Mouse (Mus musculus) CH12.LX (cell line): ENCODE data around the gene Ssbp4. TPM values are rescaled to one million over a fixed set of nuclear protein-coding genes. Genes with fewer than 3 reads are reported as not detected.
A peak's percentile ranks its signal among the peaks of the same experiment; 100 is the strongest.

Source experiments
- DNase-seq: peaks from one replicate; pipeline ENCODE4 v3.0.0-alpha.2; 2013; ENCODE audit errors: extremely low read depth
- H3K27ac ChIP-seq: 2 replicates; pipeline ENCODE4 v1.5.1; 2012; ENCODE audit warnings: low read depth, mild to moderate bottlenecking, control low read depth, moderate library complexity; ENCODE audit not compliant: insufficient read depth
- H3K27me3 ChIP-seq: replicated peaks from 2 replicates; pipeline ENCODE3; 2012; ENCODE audit warnings: inconsistent platforms
- H3K36me3 ChIP-seq, 2 experiments: replicated peaks in 1 of 2; 2 replicates each; pipeline versions ENCODE3 to v1.6.1; 2012; ENCODE audit warnings: inconsistent platforms in 1 of 2, low read length in 1 of 2, mild to moderate bottlenecking in 1 of 2, mixed read lengths in 1 of 2, moderate library complexity in 1 of 2; ENCODE audit not compliant: control insufficient read depth in 1 of 2, insufficient read depth in 1 of 2
- H3K4me1 ChIP-seq, 2 experiments: 2 replicates each; pipeline ENCODE4 v1.6.1; 2012; ENCODE audit warnings: inconsistent platforms in 1 of 2, moderate library complexity in 1 of 2; ENCODE audit not compliant: insufficient read depth in 2 of 2, control insufficient read depth in 1 of 2
- H3K4me2 ChIP-seq: 2 replicates; pipeline ENCODE4 v1.6.1; 2012; ENCODE audit warnings: low read depth, mild to moderate bottlenecking, control low read depth; ENCODE audit not compliant: poor library complexity, insufficient read depth, severe bottlenecking
- H3K4me3 ChIP-seq, 3 experiments: fragments of 150-350 bp in 1 of 3; sonication (generic) in 1 of 3; replicated peaks in 1 of 3; 2 replicates each; pipeline versions ENCODE3 to v1.5.1; 2011 to 2012; ENCODE audit warnings: low read depth in 2 of 3, low read length in 2 of 3, mild to moderate bottlenecking in 2 of 3, moderate library complexity in 2 of 3, control low read depth in 1 of 3, improper control_type of control experiment in 1 of 3, inconsistent platforms in 1 of 3, mixed read lengths in 1 of 3; ENCODE audit not compliant: poor library complexity in 1 of 3
- H3K79me2 ChIP-seq: replicated peaks from 2 replicates; pipeline ENCODE4 v1.6.1; 2012; ENCODE audit warnings: mild to moderate bottlenecking, moderate library complexity; ENCODE audit not compliant: control insufficient read depth, poor library complexity, insufficient read depth, severe bottlenecking; ENCODE audit errors: extremely low read depth
- H3K9ac ChIP-seq: 2 replicates; pipeline ENCODE4 v1.6.1; 2012; ENCODE audit warnings: low read depth, mild to moderate bottlenecking, control low read depth, moderate library complexity; ENCODE audit not compliant: insufficient read depth
- H3K9me3 ChIP-seq: replicated peaks from 2 replicates; pipeline ENCODE3; 2012; ENCODE audit warnings: low read length, inconsistent platforms, mixed read lengths
- BHLHE40 ChIP-seq: IDR thresholded peaks from 2 replicates; pipeline ENCODE4 v1.6.1; 2011; ENCODE audit warnings: mild to moderate bottlenecking, low read depth, low read length, improper control_type of control experiment
- CHD2 ChIP-seq: IDR thresholded peaks from 2 replicates; pipeline ENCODE4 v1.6.1; 2011; ENCODE audit warnings: low read length, improper control_type of control experiment
- E2F4 ChIP-seq: IDR thresholded peaks from 2 replicates; pipeline ENCODE4 v1.6.1; 2011; ENCODE audit warnings: low read depth, low read length, improper control_type of control experiment; ENCODE audit not compliant: insufficient replicate concordance
- EP300 ChIP-seq: IDR thresholded peaks from 2 replicates; pipeline ENCODE4 v1.6.1; 2011; ENCODE audit warnings: low read length, improper control_type of control experiment
- KAT2A ChIP-seq: IDR thresholded peaks from 2 replicates; pipeline ENCODE4 v1.6.1; 2012; ENCODE audit warnings: low read length, improper control_type of control experiment, inconsistent platforms; ENCODE audit not compliant: insufficient replicate concordance
- MAFK ChIP-seq: IDR thresholded peaks from 2 replicates; pipeline ENCODE4 v1.6.1; 2011; ENCODE audit warnings: low read length, improper control_type of control experiment; ENCODE audit not compliant: insufficient replicate concordance
- MAX ChIP-seq: IDR thresholded peaks from 2 replicates; pipeline ENCODE4 v1.6.1; 2011; ENCODE audit warnings: low read length, improper control_type of control experiment
- NELFE ChIP-seq: IDR thresholded peaks from 2 replicates; pipeline ENCODE4 v1.6.1; 2011; ENCODE audit warnings: low read depth, low read length, improper control_type of control experiment
- POLR2AphosphoS2 ChIP-seq: IDR thresholded peaks from 2 replicates; pipeline ENCODE4 v1.6.1; 2011; ENCODE audit warnings: low read depth, low read length, improper control_type of control experiment
- RCOR1 ChIP-seq: conservative IDR thresholded peaks from 2 replicates; pipeline ENCODE4 v1.6.1; 2012; ENCODE audit warnings: low read depth, mild to moderate bottlenecking, inconsistent platforms, low read length, improper control_type of control experiment
- SIN3A ChIP-seq: IDR thresholded peaks from 2 replicates; pipeline ENCODE4 v1.6.1; 2012; ENCODE audit warnings: low read length, improper control_type of control experiment, inconsistent platforms
- TBP ChIP-seq: conservative IDR thresholded peaks from 2 replicates; pipeline ENCODE4 v1.6.1; 2011; ENCODE audit warnings: low read depth, low read length, improper control_type of control experiment
- USF1 ChIP-seq: IDR thresholded peaks from 2 replicates; pipeline ENCODE4 v1.6.1; 2014; ENCODE audit warnings: low read depth, mild to moderate bottlenecking, inconsistent platforms, low read length, improper control_type of control experiment
- ZC3H11A ChIP-seq: IDR thresholded peaks from 2 replicates; pipeline ENCODE4 v1.6.1; 2012; ENCODE audit warnings: low read depth, mild to moderate bottlenecking, inconsistent platforms, low read length, improper control_type of control experiment
- dilution Hi-C: fragments of 300-500 bp; cut with MboI; formaldehyde crosslinking; loops from 2 replicates; pipeline ENCODE4 v1.14.3; 2020; ENCODE audit warnings: low sequenced_read_pairs; ENCODE audit not compliant: extremely low pct_unique_long_range_greater_than_20kb, extremely low pct_ligation_motif_present
- in situ Hi-C: fragments of 300-500 bp; cut with MboI; formaldehyde crosslinking; loops from 3 replicates; pipeline ENCODE4 v1.14.3; 2019; ENCODE audit warnings: low sequenced_read_pairs, low pct_ligation_motif_present, low pct_unique_long_range_greater_than_20kb, mixed read lengths
- polyA plus RNA-seq: library from polyadenylated mRNA; unstranded; fragments of >175 nt; gene quantifications from 2 replicates; pipeline ENCODE4 v1.2.1, GENCODE M21; 2012; ENCODE audit warnings: low read depth; ENCODE audit not compliant: insufficient read length
- total RNA-seq, 2 experiments: library from RNA; depleted of rRNA; stranded (reverse); fragments of 300-350 nt in 1 of 2; fragments of >200 nt in 1 of 2; gene quantifications; 2 replicates each; pipeline ENCODE4 v1.2.3; 2012 to 2014

The Ssbp4 gene
- total and polyA plus RNA-seq, 3 experiments = 41.3 to 128 (median 77.3) TPM

GRCm38 (mm10) chr8:70618888-70619334 is 10.2 kb upstream of the Ssbp4 start (continued):
- TF ChIP-seq TBP (0 out of 2 replicates have a peak, but pooled peaks have one; percentile 46), POLR2AphosphoS2 (no peak; the same call in 1 of the 2 replicates), E2F4 (no peak), BHLHE40 (peak; percentile 47; the same call in 1 of the 2 replicates), NELFE (peak; percentile 82), RCOR1 (no peak), MAFK (no peak), USF1 (no peak), MAX (no peak), CHD2 (peak; percentile 82), ZC3H11A (no peak)
- TF ChIP-seq, all 38 proteins: peak for 12

DNA sequence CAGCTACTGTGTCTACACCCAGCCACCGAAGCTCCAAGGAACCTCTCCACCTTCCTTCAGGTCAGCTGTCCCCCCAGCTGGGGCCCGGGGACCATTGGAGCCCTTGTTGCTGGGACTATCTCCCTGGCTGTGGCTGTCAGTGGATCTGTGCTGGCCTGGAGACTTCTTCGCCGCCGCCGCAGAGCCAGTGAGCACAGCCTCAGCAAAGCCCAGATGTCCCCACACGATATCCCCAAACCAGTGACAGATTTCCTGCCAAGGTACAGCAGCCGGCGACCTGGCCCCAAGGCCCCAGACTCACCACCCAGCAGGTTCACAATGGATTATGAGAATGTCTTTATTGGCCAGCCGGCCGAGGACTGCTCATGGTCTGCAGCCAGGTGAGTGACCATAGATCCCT is 9.3 kb upstream of the Ssbp4 start:
- H3K9me3 ChIP-seq = no peaks in the 10 kb centered on the region
- no peak for DNase-seq
- dilution Hi-C loops (no loop called here), in situ Hi-C loops (no loop called here)
- peak overlapping the region in 2 of 3 experiments; percentile 34 to 35 for H3K4me3 ChIP-seq
- H3K79me2 ChIP-seq = no peaks in the 10 kb centered on the region
- peak overlapping the region; percentile 18; the same call in 1 of the 2 replicates for H3K9ac ChIP-seq
- no peaks in the 10 kb centered on the region for H3K27me3 ChIP-seq
- peaks cover 29 to 67% of the 10 kb centered on the region in 2 experiments for H3K4me1 ChIP-seq
- H3K36me3 ChIP-seq = peaks cover 0 to 6% of the 10 kb centered on the region in 2 experiments
- H3K4me2 ChIP-seq = peak overlapping the region; percentile 33
- TF ChIP-seq SIN3A (0 out of 2 replicates have a peak, but pooled peaks have one; percentile 5), EP300 (no peak)
- peak overlapping the region; percentile 82 for H3K27ac ChIP-seq

DNA sequence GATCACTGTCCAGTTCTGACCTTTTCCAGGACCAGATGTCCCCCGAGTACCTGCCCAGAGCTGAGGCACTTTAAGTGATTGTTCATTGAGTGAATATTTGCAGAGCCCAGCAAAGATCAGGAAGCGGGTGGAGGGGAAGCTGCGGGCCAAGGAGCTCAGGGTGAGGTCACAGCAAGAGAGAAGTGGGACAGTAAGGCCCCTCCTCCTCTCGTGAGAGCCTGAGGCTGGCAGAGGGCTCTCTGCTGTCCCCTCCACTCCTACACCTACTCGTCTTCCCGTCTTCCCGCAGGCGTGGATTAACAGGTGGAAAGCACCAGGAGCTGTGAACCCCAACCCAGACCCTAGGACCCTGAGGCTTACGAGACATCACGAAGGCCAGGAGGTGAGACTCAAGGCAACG is 8.0 kb upstream of the Ssbp4 start:
- no peak overlapping the region for H3K4me3 ChIP-seq
- peaks cover 29 to 72% of the 10 kb centered on the region in 2 experiments for H3K4me1 ChIP-seq
- H3K27ac ChIP-seq = no peak overlapping the region

More for the DNA sequence above, 8.0 kb upstream of the Ssbp4 start:
- H3K27me3 ChIP-seq = no peaks in the 10 kb centered on the region
- dilution Hi-C loops (no loop called here), in situ Hi-C loops (no loop called here)
- TF ChIP-seq NELFE (no peak), KAT2A (no peak)
- H3K36me3 ChIP-seq = peaks cover 0 to 6% of the 10 kb centered on the region in 2 experiments
- no peak overlapping the region for H3K4me2 ChIP-seq
- DNase-seq = peak; percentile 45
- H3K79me2 ChIP-seq = no peaks in the 10 kb centered on the region
- H3K9ac ChIP-seq = no peak overlapping the region
- H3K9me3 ChIP-seq = no peaks in the 10 kb centered on the region
